Comparison of ENCODE assay signal across 21 mouse cellular contexts in the genomic region with DNA sequence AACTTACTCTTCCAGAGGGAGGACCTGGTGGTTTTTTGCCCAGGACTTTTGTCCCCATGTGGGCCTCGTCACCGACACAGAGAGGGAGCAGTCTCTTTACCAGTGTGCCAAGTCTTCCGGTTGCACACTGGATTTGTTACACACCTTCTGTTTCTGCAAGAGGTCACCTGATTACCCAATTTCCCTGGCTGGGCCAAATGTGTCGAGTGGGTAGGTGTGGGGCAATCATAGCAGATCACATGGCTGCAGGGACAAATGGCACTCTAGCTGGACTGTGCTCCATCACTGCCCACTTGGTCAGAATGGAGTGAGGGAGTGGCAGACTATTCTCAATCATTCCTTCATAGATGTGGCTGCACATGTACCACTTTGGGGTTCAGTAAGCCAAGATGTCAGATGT.
DNase-seq lines count a peak whose midpoint lies in the region; ATAC-seq and TF ChIP-seq lines count a peak whose summit lies in the region.
"Had no signal": no experiment of that assay in that cellular context is flagged by ENCODE, and none has a peak within 500 bp of the region (broad histone marks: within the 10 kb centered on the region; RNA-seq: fewer than 3 reads in every experiment).

No protein-coding gene starts in this region.

- no peak overlapping the region for H3K4me3 ChIP-seq in lung, postnatal 0 days (ENCODE audit: low read depth, low read length)
- H3K4me3 ChIP-seq: embryonic facial prominence, embryonic 15.5 days; erythroblast, embryonic 14.5 days; forebrain, embryonic 15.5 days; heart, embryonic 10.5 days; hindbrain, embryonic 13.5 days had no signal

- no peaks in the 10 kb centered on the region for H3K9me3 ChIP-seq in lung, postnatal 0 days (ENCODE audit: low read length)
- H3K9me3 ChIP-seq: embryonic facial prominence, embryonic 15.5 days; forebrain, embryonic 15.5 days; heart, embryonic 10.5 days; hindbrain, embryonic 13.5 days had no signal

- no peak for TF ChIP-seq EP300 in lung, postnatal 0 days (IDR thresholded peaks at IDR 0.05)

- H3K4me1 ChIP-seq in lung, postnatal 0 days (ENCODE audit: insufficient read depth, low read depth, low read length) = no peaks in the 10 kb centered on the region
- H3K4me1 ChIP-seq: embryonic facial prominence, embryonic 15.5 days; forebrain, embryonic 15.5 days; heart, embryonic 10.5 days had no signal

- no peak overlapping the region for H3K4me2 ChIP-seq in lung, postnatal 0 days (replicated peaks; ENCODE audit: low read depth, low read length)
- H3K4me2 ChIP-seq: embryonic facial prominence, embryonic 15.5 days; forebrain, embryonic 15.5 days; hindbrain, embryonic 13.5 days had no signal

- H3K36me3 ChIP-seq in lung, postnatal 0 days (ENCODE audit: insufficient read depth, low read length) = no peaks in the 10 kb centered on the region
- H3K36me3 ChIP-seq: embryonic facial prominence, embryonic 15.5 days; forebrain, embryonic 15.5 days; heart, embryonic 10.5 days; hindbrain, embryonic 13.5 days had no signal

- no peak overlapping the region for H3K27ac ChIP-seq in lung, postnatal 0 days (ENCODE audit: low read length)
- H3K27ac ChIP-seq: embryonic facial prominence, embryonic 15.5 days; forebrain, embryonic 15.5 days; heart, embryonic 10.5 days; hindbrain, embryonic 13.5 days; hindbrain, postnatal 0 days had no signal

- peak; percentile 50 for DNase-seq in adrenal gland, postnatal 14 days
- no peak for DNase-seq in adrenal gland, adult 18-20 months (ENCODE audit: low spot score in 2 of 2)
- peak; percentile 19 for DNase-seq in lung, postnatal 0 days (ENCODE audit: low spot score)
- DNase-seq in lung, postnatal 14 days = no peak
- DNase-seq in lung, postnatal 10 days = peak; percentile 11
- no peak for DNase-seq in spleen, adult 12 weeks (ENCODE audit: low spot score)
- no peak for DNase-seq in right cerebral cortex, postnatal 25 days
- DNase-seq: cerebellum, adult 2 months; cerebellum, postnatal 14 days; embryo, embryonic 11 days; gastrocnemius, postnatal 36 days; heart, adult 18-20 months; heart, postnatal 10 days; heart, postnatal 4 days had no signal

- H3K9ac ChIP-seq in lung, postnatal 0 days (replicated peaks; ENCODE audit: low read depth) = no peak overlapping the region
- H3K9ac ChIP-seq: embryonic facial prominence, embryonic 15.5 days; forebrain, embryonic 15.5 days; hindbrain, embryonic 13.5 days had no signal

- no peak for ATAC-seq in lung, postnatal 0 days
- 0 out of 2 replicates have a peak, but pooled peaks have one; percentile 26 for ATAC-seq in megakaryocyte progenitor cell, adult 5-6 weeks (replicated peaks; ENCODE audit: poor library complexity)
- ATAC-seq: forebrain, embryonic 15.5 days; hindbrain, postnatal 0 days had no signal

- H3K27me3 ChIP-seq in lung, postnatal 0 days (replicated peaks; ENCODE audit: insufficient read depth, low read length) = no peaks in the 10 kb centered on the region
- H3K27me3 ChIP-seq: embryonic facial prominence, embryonic 15.5 days; forebrain, embryonic 15.5 days; hindbrain, embryonic 13.5 days had no signal

- 62% methylated on average over 4 of the region's 4 CpGs for WGBS in lung, postnatal 0 days

- no peak for TF ChIP-seq CTCF in lung, postnatal 0 days (IDR thresholded peaks at IDR 0.05)

Comparison
In these comparisons a context has a peak if more than half of its experiments do, and no peak if none do; other contexts are left out.
1. DNase-seq: peak in adrenal gland, postnatal 14 days (single experiment), lung, postnatal 0 days (single experiment) and lung, postnatal 10 days (single experiment); none in adrenal gland, adult 18-20 months (0 of 2), lung, postnatal 14 days (single experiment), spleen, adult 12 weeks (single experiment) and right cerebral cortex, postnatal 25 days (single experiment).